Mouse (Mus musculus): ENCODE measurements at regions not wholly inside any gene's neighbourhood (a gene's known extent, or its start where the extent isn't known, plus 50 kb on each side); places are given as distances from the start of the nearest gene placed in this dataset.

- no peak for DNase-seq (ENCODE audit: low spot score in 2 of 2)
Measured at GRCm38 (mm10) chr2:79547284-79547683, 87.9 kb upstream of the Itprid2 start.

- no peak for DNase-seq (ENCODE audit: low spot score in 2 of 2)
Measured at GRCm38 (mm10) chr2:79548039-79548600, 87.0 kb upstream of the Itprid2 start.

- DNase-seq (ENCODE audit: low spot score in 2 of 2): no peak
Measured at GRCm38 (mm10) chr2:79549781-79550180, 85.4 kb upstream of the Itprid2 start.

- DNase-seq (ENCODE audit: low spot score in 2 of 2): no peak
Measured at GRCm38 (mm10) chr2:79550432-79550831, 84.7 kb upstream of the Itprid2 start.

GRCm38 (mm10) chr2:79552481-79552880 is 82.7 kb upstream of the Itprid2 start:
- no peak for DNase-seq (ENCODE audit: low spot score in 2 of 2)

GRCm38 (mm10) chr2:79555395-79555794 is 79.8 kb upstream of the Itprid2 start:
- DNase-seq (ENCODE audit: low spot score in 2 of 2): no peak

GRCm38 (mm10) chr2:79557361-79557760 is 77.8 kb upstream of the Itprid2 start:
- no peak for DNase-seq (ENCODE audit: low spot score in 2 of 2)

GRCm38 (mm10) chr2:79566280-79566933 is 68.7 kb upstream of the Itprid2 start:
- DNase-seq (ENCODE audit: low spot score in 2 of 2): peak in 1 of 2 experiments; percentile 15

- no peak for DNase-seq (ENCODE audit: low spot score in 2 of 2)
Measured at GRCm38 (mm10) chr2:79567413-79567934, 67.7 kb upstream of the Itprid2 start.

- DNase-seq (ENCODE audit: low spot score in 2 of 2): no peak
Measured at GRCm38 (mm10) chr2:79569663-79570062, 65.5 kb upstream of the Itprid2 start.

- DNase-seq (ENCODE audit: low spot score in 2 of 2): no peak
Measured at GRCm38 (mm10) chr2:79571910-79572309, 63.2 kb upstream of the Itprid2 start.

- DNase-seq (ENCODE audit: low spot score in 2 of 2): no peak
Measured at GRCm38 (mm10) chr2:79575074-79575473, 60.1 kb upstream of the Itprid2 start.

- no peak for DNase-seq (ENCODE audit: low spot score in 2 of 2)
Measured at GRCm38 (mm10) chr2:79585022-79585774, 50.0 kb upstream of the Itprid2 start.
